Mouse (Mus musculus) heart, adult 11 months (tissue): ENCODE measurements at regions not wholly inside any gene's neighbourhood (a gene's known extent, or its start where the extent isn't known, plus 50 kb on each side); places are given as distances from the start of the nearest gene placed in this dataset.
A peak's percentile ranks its signal among the peaks of the same experiment; 100 is the strongest.

Experiments used
- DNase-seq: peaks from one replicate; pipeline ENCODE4 v3.0.0; 2022

DNA sequence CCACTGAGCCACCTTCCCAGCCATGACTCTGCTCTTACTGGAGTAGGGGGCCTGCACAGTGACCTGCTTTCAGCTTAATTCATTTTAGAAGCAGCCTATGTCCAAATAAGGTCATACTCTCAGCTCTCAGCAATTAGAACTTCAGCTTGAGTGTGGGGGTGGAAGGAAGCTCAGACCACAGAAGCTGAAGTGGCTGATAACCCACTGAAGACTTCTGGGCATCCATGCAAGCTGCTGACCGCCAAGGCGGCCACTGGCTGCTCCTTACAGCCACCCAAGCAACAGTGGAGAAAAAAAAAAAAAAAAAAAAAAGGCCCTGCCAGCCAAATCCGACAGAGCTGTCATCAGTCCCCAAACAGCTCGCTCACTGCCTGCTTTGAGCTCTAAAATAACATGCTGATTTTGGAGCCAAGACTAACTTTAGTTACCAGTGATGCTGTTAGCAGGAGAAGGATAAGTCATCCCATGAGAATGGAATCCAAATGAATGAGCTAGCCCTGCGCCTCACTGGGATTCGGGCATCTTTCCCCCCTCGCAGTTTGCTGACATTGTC is 133.0 kb upstream of the Hs6st1 start:
- DNase-seq, result peak; percentile 95

DNA sequence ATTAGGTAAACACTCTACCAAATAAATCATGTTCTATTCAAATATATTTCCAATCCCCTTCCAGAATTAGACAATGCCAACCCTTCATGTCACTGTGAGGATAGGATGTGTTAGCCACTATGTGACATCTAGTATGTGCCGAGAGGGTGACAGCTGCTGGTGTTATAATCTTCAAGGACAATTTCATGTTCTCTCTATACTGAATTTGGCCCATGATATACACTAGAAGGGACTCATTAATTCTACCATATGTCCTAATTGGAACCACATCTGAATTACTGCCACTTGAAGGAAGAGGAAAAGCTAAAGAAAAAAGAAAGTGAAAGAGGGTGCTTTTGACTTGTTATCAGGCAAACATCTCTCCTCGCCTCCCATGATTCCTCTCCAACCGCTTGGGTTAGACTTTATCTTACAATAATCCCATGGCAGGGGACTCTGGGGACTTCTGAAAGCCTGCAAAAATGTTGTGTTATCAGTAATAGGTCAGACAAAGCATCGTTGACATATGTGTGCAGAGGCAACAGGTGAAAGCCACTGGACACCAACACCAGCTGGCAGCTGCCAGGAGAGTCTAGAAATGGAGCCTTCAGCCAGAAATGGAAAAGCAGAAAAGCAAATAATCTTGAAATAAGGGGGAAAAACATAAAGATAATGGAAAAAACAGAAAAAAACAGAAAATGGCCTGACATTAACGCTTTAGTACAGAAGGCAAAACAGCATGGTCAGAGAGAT is 131.7 kb upstream of the Hs6st1 start:
- peak; percentile 7 for DNase-seq

DNA sequence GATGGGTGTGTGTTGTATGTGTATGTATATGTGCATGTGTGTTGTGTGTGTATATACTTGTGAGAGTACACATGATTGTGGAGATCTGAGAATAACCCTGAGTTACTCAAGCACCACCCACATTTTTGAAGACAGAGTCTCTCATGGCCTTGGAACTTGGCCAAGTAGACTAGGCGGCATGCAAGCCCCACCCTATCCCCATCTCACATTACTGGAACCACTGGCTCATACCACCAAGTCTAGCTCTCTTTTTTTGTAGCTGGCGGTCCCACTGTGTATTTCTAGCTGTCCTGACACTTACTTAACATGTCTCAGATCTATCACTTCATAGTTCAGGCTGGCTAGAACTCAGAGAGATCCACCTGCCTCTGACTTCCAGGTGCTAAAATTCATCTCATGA is 128.0 kb upstream of the Hs6st1 start:
- peak; percentile 77 for DNase-seq

DNA sequence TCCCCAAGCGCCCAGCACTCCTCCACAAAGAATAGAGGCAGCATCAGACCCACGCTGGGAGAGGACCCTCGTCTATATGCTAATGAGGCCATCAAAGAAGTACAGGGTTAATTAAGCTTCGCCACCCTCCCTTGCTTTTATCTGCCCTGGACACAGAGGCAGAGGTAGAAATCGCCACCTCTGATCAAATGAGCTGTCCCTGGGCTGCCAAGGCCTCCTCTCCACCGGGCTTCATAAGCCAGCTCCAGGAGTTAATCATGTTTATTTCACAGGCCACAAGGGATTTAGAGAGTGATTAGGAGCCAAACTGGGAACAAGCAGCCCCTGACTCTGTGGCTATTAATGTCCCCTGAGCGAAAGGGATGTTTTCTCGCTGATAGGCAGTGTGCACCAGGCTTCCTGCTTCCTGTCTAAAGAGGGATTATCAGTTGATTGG is 126.5 kb upstream of the Hs6st1 start:
- DNase-seq, result no peak

DNA sequence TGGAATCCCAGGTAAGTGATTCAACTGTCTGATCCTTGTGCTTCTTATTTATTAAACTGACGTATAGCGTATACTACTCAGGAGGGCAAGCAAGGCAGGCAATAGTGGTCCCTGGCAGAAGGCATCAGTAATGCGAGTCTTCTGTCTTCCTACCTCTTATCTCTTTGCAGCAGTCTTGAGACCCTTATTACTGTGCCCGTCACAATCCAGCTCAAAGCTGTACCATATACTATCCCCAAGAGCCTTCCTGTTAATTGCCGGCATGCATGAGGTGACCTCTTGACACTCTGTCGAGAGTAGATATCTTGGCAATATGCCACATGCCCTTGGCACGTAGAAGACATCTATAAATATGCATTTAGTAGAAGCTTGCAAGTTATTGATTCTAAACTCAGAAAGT is 126.0 kb upstream of the Hs6st1 start:
- no peak for DNase-seq

DNA sequence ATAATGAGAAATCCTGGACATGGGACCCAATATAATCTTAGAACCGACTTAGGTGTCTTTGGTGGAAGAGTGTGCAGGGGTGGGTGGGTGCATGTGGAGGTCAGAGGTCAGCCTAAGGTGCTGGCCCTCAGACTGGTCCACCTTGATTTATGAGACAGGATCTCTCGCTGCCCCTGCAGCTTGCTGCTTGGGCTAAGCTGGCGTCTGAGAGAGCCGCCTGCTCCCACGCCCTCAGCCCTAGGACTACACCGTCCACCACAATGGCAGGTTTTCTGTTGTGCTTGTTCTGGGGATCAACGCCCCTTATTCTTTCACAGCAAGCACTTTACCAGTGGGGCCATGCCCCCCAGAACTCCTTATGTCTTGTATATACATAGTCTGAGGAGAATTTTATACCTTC is 124.4 kb upstream of the Hs6st1 start:
- DNase-seq, result no peak

DNA sequence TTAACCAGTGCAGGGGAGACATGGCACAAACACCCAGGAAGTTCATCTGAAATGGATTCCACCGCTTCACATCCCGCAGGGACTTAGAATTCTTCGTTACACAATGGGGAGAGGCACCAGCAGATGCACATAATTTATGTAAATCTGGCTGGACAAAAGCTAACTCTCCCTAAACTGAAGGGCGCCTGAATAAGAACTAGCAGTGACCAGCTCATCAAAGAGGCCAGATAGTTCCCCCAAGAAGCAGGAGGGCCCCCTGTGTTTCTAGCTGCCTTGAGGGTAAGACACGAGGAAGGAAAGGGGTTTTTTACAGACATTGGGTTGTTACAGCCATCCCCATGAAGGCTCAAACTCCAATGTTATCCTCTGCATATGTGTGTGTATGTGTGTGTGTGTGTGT is 123.8 kb upstream of the Hs6st1 start:
- DNase-seq, result no peak

DNA sequence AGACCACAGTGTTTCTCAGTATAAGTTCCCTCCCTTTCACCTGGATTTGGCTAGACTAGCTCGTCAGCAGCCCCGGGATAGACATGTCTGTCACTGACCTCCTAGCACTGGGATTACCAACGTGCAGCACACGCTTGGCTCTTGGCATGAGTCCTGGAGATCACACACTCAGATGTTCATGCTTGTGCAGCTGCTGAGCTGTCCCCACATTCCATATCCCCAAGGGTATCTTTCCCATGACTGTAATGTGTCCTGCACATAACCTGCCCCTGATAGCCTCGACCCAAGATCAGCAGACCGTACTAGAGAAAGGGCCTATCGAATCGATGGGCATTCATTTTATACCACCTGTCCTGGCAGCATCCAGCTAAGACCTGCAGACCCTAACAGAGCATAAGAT is 123.4 kb upstream of the Hs6st1 start:
- DNase-seq, result no peak

DNA sequence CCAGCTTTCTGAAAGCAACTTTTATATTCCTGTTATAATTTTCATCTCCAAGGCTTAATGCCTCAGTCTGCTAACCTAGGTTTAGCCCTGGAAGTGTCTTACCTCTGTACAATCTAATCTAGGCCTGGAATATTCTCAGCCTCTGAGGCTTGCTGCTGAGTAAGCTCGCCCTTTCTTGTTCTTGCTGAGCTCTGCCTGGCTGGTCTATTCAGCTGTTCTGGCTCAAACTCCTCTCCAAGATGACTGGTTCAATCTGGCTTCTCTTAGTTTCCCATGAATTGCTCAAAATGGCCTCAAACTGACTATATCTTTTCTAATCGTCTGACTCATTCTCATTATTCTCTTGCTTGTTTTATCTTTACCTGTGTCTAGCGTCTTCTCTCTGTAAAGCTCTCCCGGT is 122.6 kb upstream of the Hs6st1 start:
- DNase-seq, result no peak

DNA sequence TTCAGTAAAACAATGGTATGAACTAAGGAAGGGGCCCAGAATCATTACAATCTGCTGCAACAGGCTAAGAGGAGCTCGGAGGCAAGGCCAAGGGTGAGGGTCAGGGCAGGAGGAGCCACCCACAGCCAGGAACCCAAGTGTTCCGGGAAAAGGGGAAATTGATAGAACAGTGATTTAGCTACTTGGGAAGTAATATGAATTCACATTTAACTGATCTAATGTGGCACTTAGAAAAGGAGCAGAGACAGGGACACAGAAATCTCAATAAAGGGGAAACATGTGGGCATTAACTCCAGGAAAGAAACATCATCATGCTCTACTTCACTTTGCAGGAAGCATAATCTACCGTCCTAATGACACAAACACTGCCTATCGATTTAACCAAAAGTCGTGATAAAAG is 120.1 kb upstream of the Hs6st1 start:
- no peak for DNase-seq

DNA sequence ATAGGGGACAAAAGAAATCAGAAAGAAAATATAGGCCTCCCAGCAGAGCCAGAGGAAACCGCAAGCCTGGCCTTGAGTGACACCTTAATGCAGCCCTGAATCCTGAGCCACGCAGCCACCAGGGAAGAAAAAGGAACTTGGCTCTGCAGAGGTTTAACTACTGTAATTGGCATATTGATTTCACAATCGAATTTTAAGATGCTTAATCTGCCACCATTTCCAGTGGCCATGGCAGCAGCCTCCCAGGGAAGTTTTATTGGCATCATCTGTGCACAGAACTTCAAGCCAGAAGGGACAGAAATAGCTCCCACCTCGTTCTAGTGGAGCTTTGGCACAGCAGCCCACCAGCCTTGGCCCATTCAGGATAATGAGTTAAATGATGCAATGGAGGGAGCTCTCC is 117.1 kb upstream of the Hs6st1 start:
- DNase-seq, result no peak

DNA sequence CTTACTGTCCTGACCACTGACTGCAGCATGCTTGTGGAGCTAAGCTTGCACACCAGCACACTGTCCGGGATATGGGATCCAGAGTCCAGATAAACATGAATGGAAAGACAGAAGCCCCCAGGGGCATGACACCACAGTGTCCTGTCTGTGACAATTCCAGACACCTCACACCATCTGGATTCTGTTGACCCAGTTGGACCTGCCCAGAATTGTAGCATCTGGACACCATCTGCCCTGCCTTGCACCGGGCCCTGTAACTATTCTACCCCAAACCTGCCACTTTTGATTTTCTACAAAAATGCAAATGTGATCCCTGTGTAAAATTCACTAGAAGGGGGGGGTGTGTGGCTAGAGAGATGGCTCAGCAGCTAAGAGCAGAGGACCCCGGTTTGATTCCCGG is 114.5 kb upstream of the Hs6st1 start:
- no peak for DNase-seq

DNA sequence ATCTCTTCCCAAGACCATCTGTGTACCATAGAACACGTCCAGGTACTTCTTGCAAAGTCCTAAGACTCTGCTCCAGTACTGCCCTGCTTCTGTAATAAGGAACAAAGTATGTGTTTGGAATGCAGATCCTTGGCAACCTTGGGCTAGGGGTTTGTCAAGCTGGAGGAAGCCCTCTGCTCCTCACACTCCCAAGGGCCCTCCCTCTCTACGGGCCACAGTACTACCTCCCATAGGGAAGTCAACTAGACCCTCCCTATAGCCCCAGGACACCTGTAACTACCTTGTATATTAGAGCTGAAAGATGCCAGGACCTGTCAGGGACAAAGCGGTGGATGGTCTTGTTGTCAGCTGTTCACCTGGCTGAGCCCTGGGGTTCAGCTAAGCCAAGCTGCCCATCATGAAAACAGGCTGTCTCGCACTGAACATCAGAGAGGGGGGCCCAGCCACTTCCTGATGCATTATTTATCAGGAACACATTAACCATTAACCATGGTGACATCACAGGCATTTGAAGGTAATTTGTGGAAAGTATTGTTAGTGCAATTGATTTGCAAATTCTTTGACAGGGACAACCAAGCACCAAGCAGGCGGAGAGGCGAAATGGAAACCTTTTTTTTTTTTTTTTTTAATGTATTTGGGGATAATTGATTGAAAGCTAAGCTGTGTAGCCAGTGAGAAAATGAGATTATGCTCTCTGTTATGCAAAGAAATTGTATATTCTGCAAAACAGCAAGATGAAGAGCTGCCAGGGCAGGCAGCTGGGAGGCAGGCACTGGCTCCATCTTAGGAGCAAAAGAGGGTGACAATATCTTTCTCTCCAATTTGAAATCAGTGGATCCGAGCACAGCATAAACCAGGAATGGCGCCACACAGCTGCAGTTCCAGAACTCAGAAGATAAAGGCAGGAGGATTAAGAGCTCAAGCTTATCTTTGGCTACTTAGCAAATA is 110.5 kb upstream of the Hs6st1 start:
- DNase-seq, result no peak

DNA sequence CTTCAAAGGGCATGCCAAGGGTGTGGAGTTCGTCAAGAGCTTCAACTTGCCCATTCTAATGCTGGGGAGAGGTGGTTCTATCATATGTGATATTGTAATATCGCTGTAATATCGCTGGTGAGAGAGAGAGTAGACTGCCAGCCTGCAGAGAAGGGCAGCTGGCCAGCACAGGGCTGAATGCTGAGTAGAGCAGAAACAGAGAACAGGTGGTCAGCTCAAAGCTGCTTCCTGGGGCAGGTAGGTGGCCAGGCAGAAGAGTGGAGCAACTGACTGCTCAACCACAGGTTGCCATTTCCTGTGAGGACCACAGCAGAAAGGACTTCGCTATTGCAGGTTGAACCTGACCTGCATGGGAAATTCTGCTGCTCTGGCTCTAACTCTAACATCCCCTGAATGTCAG is 108.5 kb upstream of the Hs6st1 start:
- no peak for DNase-seq

DNA sequence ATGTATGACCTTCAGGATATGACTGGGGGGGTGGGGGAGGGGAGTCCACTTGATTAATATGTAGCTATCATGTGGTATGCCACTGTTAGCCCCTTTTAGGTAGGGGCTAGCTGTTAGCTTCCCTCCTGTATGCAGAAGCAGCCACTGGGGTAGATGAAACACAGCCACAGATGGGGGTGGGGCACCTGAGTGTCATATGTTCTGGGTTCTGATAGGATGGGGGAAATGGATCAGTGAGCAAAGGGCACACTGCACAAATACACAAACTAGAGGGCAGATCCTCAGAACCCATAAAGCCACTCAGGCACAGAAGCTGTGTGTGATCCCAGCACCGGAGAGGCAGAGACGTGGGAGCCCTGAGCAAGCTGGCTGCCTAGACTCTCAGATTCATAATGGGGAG is 107.4 kb upstream of the Hs6st1 start:
- DNase-seq, result no peak

DNA sequence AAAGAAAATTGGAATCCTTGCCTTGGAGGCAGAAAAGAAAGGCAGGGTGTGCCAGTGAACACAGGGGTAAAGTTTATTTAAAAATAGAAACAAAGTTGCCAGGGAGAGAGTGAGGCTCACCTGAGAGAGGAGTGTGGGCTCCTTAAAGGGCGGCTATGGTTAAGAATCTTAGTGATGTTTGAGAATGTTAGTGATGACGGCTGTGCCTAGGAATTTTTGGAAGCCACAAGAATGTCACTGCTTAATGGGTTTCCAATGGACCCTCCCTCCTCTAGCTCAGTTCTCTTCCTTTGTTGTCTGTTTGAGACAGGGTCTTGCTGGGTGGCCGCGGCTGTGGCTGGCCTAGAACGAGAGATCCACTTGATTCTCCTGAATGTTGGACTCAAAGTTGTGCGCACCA is 106.3 kb upstream of the Hs6st1 start:
- DNase-seq, result no peak

DNA sequence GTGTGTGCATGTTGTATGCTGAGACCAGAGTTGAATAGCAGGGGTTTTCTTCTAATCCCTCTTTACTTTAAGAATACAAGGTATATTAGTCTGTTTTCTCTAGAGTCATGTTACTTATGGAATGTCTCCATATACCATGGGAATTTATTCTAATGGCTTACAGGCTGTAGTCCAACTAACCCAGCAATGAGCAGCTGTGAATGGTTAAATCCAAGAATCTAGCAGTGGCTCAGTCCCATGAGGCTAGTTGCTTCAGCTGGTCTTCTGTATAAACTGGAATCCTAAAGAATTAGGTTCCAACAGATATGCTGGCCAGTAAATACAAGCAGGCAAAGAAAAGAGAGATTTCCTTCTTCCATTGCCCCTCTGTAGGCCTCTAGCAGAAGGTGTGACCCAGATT is 99.7 kb upstream of the Hs6st1 start:
- no peak for DNase-seq

DNA sequence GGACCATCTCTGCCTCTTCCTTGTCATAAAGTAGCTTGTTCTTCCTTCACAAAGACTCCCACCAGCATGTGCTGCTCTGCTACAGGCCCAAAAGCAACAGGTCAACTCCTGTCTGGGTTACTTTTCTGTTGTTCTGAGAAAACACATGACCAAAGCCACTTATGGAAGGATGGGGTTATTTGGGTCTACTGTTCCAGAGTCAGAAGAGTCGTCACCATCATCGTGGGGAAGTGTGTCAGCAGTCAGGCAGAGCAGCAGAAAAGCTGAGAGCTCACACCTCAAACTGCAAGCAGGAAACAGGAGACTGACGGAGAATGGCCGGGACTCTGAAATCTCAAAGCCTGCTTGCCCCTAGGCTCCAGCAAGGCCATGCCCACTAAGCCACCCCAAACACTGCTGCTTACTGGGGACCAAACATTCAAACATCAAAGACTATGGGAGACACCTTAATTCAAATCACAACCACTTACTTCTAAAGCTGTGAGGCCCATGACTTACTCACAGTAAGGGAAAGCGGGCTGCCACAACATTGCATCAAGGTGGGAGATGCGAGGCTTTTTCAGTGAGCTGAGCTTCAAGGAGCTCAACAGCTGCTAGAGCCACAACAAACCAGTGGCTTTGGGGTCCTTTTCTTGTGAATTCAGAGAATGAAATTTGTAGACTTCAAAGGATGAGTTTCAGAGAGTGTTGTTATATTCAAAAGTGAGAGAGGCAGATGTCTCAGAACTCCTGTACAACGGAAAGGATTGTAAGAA is 96.6 kb upstream of the Hs6st1 start:
- no peak for DNase-seq

DNA sequence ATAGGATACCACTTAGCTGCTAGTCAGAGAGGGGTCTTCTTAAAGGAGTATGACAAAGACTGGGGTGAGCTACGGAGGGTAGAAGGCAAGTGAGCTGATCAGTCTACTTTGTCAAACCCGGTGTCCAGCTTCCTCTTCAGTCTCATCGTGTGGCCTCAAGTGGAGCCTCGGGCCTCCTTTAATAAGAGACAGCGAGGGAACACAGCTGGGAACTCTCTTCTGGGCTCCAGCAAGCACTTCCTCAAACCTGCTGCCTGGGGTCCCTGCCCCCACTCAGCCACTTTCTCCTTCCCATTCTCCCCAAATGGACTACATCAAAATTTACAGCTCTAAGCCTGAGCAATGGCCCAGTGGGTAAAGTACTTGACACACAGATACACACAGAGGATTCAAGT is 96.0 kb upstream of the Hs6st1 start:
- DNase-seq, result peak; percentile 87

DNA sequence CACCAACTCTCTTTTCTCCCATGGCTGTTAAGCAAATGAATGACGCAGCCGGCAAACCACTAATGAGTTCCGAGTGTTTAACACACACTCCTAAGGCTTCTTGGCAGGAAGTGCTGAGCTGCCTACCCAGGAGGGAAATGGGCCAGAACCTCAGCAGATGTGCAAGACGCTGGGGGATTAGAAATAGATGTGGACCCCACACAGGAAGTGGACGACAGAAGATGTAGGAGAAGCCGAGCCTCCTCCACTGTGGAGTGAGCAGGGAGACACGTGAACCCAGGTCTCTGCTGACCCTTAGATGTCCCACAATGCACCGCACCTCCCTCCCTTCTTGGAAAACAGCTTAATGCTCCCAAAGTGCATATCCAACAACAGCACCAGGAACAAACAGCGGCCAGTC is 94.8 kb upstream of the Hs6st1 start:
- peak; percentile 96 for DNase-seq

DNA sequence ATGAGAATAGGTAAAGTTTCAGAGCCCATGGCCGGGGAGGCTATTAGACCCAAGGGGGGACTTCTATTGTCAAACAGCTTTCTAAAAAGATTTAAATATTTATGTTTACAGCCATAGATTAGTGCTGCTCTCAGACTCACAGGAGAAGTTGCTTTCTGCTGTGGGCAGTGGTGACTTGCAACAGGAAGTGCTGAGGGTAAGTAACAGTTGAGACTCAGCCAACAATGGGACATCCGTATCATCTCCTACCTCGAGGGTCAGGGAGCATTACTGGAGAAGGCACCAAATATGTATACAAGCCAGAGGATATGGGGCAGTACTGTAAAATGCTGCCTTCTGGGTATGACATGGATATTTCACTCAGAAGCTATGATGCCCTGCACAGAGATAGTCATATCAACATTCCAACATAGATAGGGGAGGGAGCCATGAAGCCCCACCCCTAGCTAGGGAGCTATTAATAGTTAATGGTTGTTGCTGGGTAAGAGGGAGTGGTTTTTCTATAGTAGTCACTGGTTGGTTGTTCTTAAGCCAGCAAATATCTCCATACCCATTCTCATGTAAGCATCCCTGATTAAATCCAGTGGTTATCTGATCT is 92.5 kb upstream of the Hs6st1 start:
- no peak for DNase-seq

DNA sequence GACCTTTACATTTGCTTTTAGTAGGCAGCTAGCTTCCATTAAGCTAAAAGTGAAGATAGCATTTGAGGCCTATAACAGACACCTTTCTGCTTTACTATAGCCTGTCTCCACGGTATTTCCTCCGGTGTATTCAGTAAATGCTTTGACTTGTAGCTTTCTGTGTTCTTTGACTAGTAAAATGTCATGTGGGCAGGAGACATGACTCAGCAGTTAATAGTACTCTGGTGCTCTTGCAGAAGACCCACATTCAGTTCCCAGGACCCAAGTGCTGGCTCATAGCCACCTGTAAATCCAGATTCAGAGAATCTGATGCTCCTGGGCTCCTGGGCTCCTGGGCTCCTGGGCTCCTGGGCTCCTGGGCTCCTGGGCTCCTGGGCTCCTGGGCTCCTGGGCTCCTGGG is 91.7 kb upstream of the Hs6st1 start:
- no peak for DNase-seq

DNA sequence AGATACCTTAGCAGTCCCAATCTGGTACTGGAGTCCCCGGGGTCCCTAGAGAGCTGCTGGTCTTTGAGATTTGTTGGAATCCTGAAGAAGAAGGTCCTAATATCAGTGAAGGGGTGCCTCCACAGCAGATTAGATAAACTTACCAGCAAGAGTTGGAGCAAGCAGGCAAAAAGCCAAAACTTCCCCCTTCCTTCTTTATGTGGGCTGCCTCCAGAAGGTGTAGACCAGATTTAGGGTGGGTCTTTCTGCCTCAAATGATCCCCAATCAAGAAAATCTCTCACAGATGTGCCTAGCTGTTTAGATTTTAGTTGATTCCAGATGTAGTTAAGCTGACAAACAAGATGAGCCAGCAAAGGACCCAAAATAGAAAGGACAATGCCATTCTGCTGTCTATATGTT is 90.1 kb upstream of the Hs6st1 start:
- no peak for DNase-seq
